Mouse (Mus musculus): ENCODE measurements around the gene D430041D05Rik.

GRCm38 (mm10) chr2:104313246-104313645 is 97.6 kb downstream of the D430041D05Rik start:
- TF ChIP-seq POLR2A (IDR thresholded peaks at IDR 0.05; ENCODE audit: extremely low read depth, insufficient read depth, low read length), result no peak
- no peak for TF ChIP-seq CTCF (IDR thresholded peaks at IDR 0.05; ENCODE audit: extremely low read depth, insufficient read depth, low read length)
